Comparison of ENCODE assay signal across 11 mouse cellular contexts in genomic region chr7:100474680-100475079, GRCm38 (mm10). TPM values are rescaled to one million over a fixed set of nuclear protein-coding genes. Genes with fewer than 3 reads are reported as not detected.
A peak's percentile ranks its signal among the peaks of the same experiment; 100 is the strongest.
DNase-seq lines count a peak whose midpoint lies in the region; ATAC-seq lines count a peak whose summit lies in the region.
"Had no signal": no experiment of that assay in that cellular context is flagged by ENCODE, and none has a peak within 500 bp of the region (broad histone marks: within the 10 kb centered on the region; RNA-seq: fewer than 3 reads in every experiment).

No protein-coding gene starts in this region.

- H3K9ac ChIP-seq in liver, embryonic 12.5 days = peak overlapping the region; percentile 8; the same call in 1 of the 2 replicates
- H3K9ac ChIP-seq: limb, embryonic 15.5 days had no signal

- no peaks in the 10 kb centered on the region for H3K9me3 ChIP-seq in liver, embryonic 12.5 days (replicated peaks)
- H3K9me3 ChIP-seq: limb, embryonic 15.5 days had no signal

- DNase-seq in liver = no peak
- peak; percentile 85 for DNase-seq in fat pad, adult 2 months (ENCODE audit: extremely low read depth, low read depth, low spot score)
- DNase-seq in heart, postnatal 4 days = peak; percentile 83
- peak; percentile 96 for DNase-seq in skeletal muscle tissue, adult 2 months (ENCODE audit: low read depth, low spot score)
- no peak for DNase-seq in layer of hippocampus, adult 11-12 months (ENCODE audit: low spot score)
- no peak for DNase-seq in right cerebral cortex, postnatal 4 days
- no peak for DNase-seq in c-Kit-positive CD71-positive TER-119-positive erythroid progenitor cells, embryonic 14.5 days (ENCODE audit: low spot score)

- peaks cover 34% of the 10 kb centered on the region for H3K4me1 ChIP-seq in liver, embryonic 12.5 days
- H3K4me1 ChIP-seq: limb, embryonic 15.5 days had no signal

- ATAC-seq in liver, embryonic 12.5 days = no peak
- ATAC-seq: Patski had no signal

- peak overlapping the region; percentile 22; the same call in 1 of the 2 replicates for H3K27ac ChIP-seq in liver, embryonic 12.5 days
- H3K27ac ChIP-seq: limb, embryonic 15.5 days had no signal

- H3K4me3 ChIP-seq in liver, embryonic 12.5 days = no peak overlapping the region
- H3K4me3 ChIP-seq: limb, embryonic 15.5 days had no signal

- H3K27me3 ChIP-seq in liver, embryonic 12.5 days (replicated peaks) = 0 out of 2 replicates have a peak, but pooled peaks cover 7% of the 10 kb centered on the region
- H3K27me3 ChIP-seq: limb, embryonic 15.5 days; Patski had no signal

- WGBS in liver, embryonic 12.5 days (ENCODE audit: insufficient replicate concordance) = 73% methylated on average over 1 of the region's 1 CpGs

- H3K36me3 ChIP-seq in liver, embryonic 12.5 days = peaks cover 11% of the 10 kb centered on the region

- H3K4me2 ChIP-seq in liver, embryonic 12.5 days = no peak overlapping the region
- H3K4me2 ChIP-seq: limb, embryonic 15.5 days had no signal

RNA-seq across cellular contexts. Expression of gene Ucp3, which starts 1.9 kb away (rescaled TPM):
- polyA plus RNA-seq in liver, embryonic 12.5 days (2016; fragmentation: Nextera tagmentation; extraction: Ambion mirVana) = 0.10 TPM in 1 of 2 replicates, not detected in the other
- 10 to 100 TPM; 15.2 to 16.5 TPM for total RNA-seq in heart, postnatal 4 days (2021)
- total RNA-seq: hematopoietic stem cell, adult 5-6 weeks had no signal

RNA-seq across cellular contexts. Expression of gene Ucp2, which starts 18.5 kb away (rescaled TPM):
- polyA plus RNA-seq in liver, embryonic 12.5 days (2016; fragmentation: Nextera tagmentation; extraction: Ambion mirVana) = 814 and 842 TPM in 2 replicates
- 100 to 1,000 TPM; 338 to 355 TPM for total RNA-seq in heart, postnatal 4 days (2021)

RNA-seq across cellular contexts. Expression of gene Dnajb13, which starts 40.1 kb away (rescaled TPM):
- polyA plus RNA-seq in liver, embryonic 12.5 days (2016; fragmentation: Nextera tagmentation; extraction: Ambion mirVana) = 2.5 TPM in 2 replicates
- total RNA-seq in heart, postnatal 4 days (2021) = not detected

Comparison
In these comparisons a context has a peak if more than half of its experiments do, and no peak if none do; other contexts are left out.
1. DNase-seq: peak in fat pad, adult 2 months (single experiment), heart, postnatal 4 days (single experiment) and skeletal muscle tissue, adult 2 months (single experiment); none in liver (single experiment), layer of hippocampus, adult 11-12 months (single experiment), right cerebral cortex, postnatal 4 days (single experiment) and c-Kit-positive CD71-positive TER-119-positive erythroid progenitor cells, embryonic 14.5 days (single experiment).